Mouse (Mus musculus) bone marrow macrophage, adult 2 months (primary cell): ENCODE results near the gene Nom1.

Experiments used
- CTCF ChIP-seq: IDR thresholded peaks from 2 replicates; pipeline ENCODE4 v1.5.1; 2012; ENCODE audit warnings: low read depth, mild to moderate bottlenecking, low read length, moderate library complexity
- POLR2A ChIP-seq: IDR thresholded peaks from 2 replicates; pipeline ENCODE4 v1.6.1; 2012; ENCODE audit warnings: mild to moderate bottlenecking, low read depth, low read length, borderline replicate concordance

DNA sequence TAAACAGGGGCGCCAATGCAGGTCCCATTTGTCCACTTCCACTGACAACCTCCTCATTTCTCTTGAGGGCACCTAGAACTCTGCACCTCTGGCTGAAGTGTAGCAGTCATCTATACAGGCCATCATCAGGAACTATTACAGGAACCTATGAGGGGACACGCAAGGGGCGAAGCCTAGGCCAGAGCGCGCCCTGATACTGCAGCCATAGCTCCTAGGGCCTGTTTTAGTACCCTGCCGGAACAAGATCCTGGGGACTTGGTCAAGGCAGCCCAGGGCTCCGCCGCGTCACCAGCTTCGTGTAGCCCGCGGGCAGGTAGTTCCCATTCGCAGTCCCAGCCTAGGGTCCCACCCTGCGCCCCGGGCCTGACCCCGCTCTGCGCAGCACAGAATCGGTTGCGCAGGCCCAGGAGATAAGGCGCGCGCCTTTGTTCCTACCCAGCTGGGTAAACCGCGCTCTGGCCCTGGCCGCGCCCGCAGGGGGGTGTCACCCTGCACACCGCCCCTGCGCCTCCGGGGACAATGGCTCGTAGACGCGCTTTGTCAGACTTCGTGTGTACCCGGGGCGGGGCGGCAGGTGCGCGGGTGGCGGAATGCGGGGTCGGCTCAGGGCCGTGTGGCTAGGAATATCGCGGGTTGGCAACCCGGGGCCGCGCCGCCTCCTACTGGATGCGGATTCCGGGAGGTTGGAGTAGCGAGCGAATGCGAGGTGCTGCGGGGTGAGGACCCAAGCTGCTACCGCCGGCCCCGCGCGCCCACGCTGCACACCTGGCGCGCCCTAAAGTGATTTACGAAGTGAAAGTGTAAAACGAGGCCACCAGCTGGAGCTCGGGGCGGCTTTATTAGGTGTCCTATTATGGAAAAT is 33.3 kb downstream of the Nom1 start:
- TF ChIP-seq POLR2A, result no peak
- no peak for TF ChIP-seq CTCF
